Mouse (Mus musculus): ENCODE results near the gene Csrnp2. TPM values are rescaled to one million over a fixed set of nuclear protein-coding genes. Genes with fewer than 3 reads are reported as not detected.

Csrnp2 gene
- polyA plus RNA-seq, 1 experiment from 2014 or later, result 15.3 TPM

GRCm38 (mm10) chr15:100486450-100486849 is 8.8 kb downstream of the Csrnp2 start:
- H3K4me2 ChIP-seq (replicated peaks; ENCODE audit: low read depth, low read length), result no peak overlapping the region
- H3K9me3 ChIP-seq (ENCODE audit: low read length), result no peaks in the 10 kb centered on the region
- peaks cover 39% of the 10 kb centered on the region for H3K4me1 ChIP-seq (ENCODE audit: insufficient read depth, low read length)
- H3K36me3 ChIP-seq (ENCODE audit: insufficient read depth, low read length), result peaks cover 42% of the 10 kb centered on the region
- 18% methylated on average over 7 of the region's 7 CpGs for WGBS
- 0 out of 2 replicates have a peak overlapping the region, but pooled peaks have one; percentile 45 for H3K9ac ChIP-seq (replicated peaks; ENCODE audit: low read length)
- H3K4me3 ChIP-seq (ENCODE audit: low read length), result no peak overlapping the region
- ATAC-seq (ENCODE audit: low FRiP score, low TSS enrichment), result peak; percentile 49
- no peaks in the 10 kb centered on the region for H3K27me3 ChIP-seq (ENCODE audit: insufficient read depth, low read length)
- H3K27ac ChIP-seq (ENCODE audit: low read length), result no peak overlapping the region

DNA sequence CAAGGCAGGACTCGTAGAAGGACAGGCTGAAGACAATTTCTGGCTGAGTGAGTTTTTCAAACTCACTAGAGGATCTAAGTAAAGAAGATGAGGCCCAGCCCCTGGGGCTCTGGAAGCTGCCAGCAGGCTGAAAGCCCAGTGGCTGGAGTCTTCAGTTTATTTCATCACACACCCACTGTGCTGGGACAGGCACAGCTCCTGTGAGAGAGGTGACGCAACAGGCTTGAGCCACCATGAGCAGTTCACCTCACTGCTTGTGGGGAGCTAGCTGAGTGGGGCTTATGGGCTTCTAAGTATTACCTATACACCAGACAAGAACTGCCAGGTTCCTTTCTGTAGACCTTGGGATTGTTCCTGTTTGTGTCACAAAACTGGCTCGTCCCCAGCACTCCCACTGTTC is 9.7 kb downstream of the Csrnp2 start:
- Histone ChIP-seq H3K9ac (replicated peaks; ENCODE audit: low read length) (no peak overlapping the region), H3K9me3 (ENCODE audit: low read length) (no peaks in the 10 kb centered on the region), H3K36me3 (ENCODE audit: insufficient read depth, low read length) (peaks cover 50% of the 10 kb centered on the region), H3K27me3 (ENCODE audit: insufficient read depth, low read length) (no peaks in the 10 kb centered on the region), H3K4me3 (ENCODE audit: low read length) (no peak overlapping the region), H3K4me1 (ENCODE audit: insufficient read depth, low read length) (peaks cover 35% of the 10 kb centered on the region), H3K4me2 (replicated peaks; ENCODE audit: low read depth, low read length) (no peak overlapping the region), H3K27ac (ENCODE audit: low read length) (no peak overlapping the region)
- no peak for ATAC-seq (ENCODE audit: low FRiP score, low TSS enrichment)
- WGBS, result 82% methylated on average over 3 of the region's 3 CpGs

DNA sequence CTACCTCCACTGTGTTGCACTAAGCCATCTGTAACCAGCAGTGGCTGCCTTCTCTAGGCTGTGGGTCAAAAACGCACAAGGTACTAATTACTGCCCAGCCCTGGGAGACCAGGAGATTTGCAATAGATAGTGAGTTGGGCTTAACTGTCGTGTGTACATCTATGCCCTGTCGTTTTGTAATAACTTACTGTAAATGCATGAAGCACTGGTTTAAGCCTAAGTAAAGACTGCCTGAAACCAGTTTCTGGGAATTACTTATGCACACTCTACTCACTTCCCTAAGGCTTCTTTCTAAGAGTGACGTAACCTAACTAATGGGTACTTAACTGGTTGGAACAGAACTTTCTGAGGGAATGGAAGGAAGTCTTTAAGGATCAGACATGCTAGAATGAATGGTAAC is 16.4 kb downstream of the Csrnp2 start:
- H3K9me3 ChIP-seq (ENCODE audit: low read length), result no peaks in the 10 kb centered on the region
- no peak overlapping the region for H3K9ac ChIP-seq (replicated peaks; ENCODE audit: low read length)
- peak overlapping the region; percentile 40; the same call in 1 of the 2 replicates for H3K27ac ChIP-seq (ENCODE audit: low read length)
- no peak overlapping the region for H3K4me2 ChIP-seq (replicated peaks; ENCODE audit: low read depth, low read length)
- H3K4me3 ChIP-seq (ENCODE audit: low read length), result no peak overlapping the region
- 70% methylated on average over 4 of the region's 4 CpGs for WGBS
- no peaks in the 10 kb centered on the region for H3K27me3 ChIP-seq (ENCODE audit: insufficient read depth, low read length)
- H3K36me3 ChIP-seq (ENCODE audit: insufficient read depth, low read length), result peaks cover 76% of the 10 kb centered on the region
- no peaks in the 10 kb centered on the region for H3K4me1 ChIP-seq (ENCODE audit: insufficient read depth, low read length)
- ATAC-seq (ENCODE audit: low FRiP score, low TSS enrichment), result no peak

GRCm38 (mm10) chr15:100478351-100478750 is 16.9 kb downstream of the Csrnp2 start:
- 78% methylated on average over 10 of the region's 10 CpGs for WGBS
- no peak for ATAC-seq (ENCODE audit: low FRiP score, low TSS enrichment)

GRCm38 (mm10) chr15:100473926-100474503 is 21.3 kb downstream of the Csrnp2 start:
- H3K9ac ChIP-seq (replicated peaks; ENCODE audit: low read length), result no peak overlapping the region
- H3K4me2 ChIP-seq (replicated peaks; ENCODE audit: low read depth, low read length), result no peak overlapping the region
- H3K27ac ChIP-seq (ENCODE audit: low read length), result no peak overlapping the region
- H3K4me3 ChIP-seq (ENCODE audit: low read length), result no peak overlapping the region
- ATAC-seq (ENCODE audit: low FRiP score, low TSS enrichment), result no peak
- H3K36me3 ChIP-seq (ENCODE audit: insufficient read depth, low read length), result peaks cover 55% of the 10 kb centered on the region
- H3K4me1 ChIP-seq (ENCODE audit: insufficient read depth, low read length), result peaks cover 12% of the 10 kb centered on the region
- H3K27me3 ChIP-seq (ENCODE audit: insufficient read depth, low read length), result no peaks in the 10 kb centered on the region
- 84% methylated on average over 7 of the region's 7 CpGs for WGBS
- H3K9me3 ChIP-seq (ENCODE audit: low read length), result no peaks in the 10 kb centered on the region

More at GRCm38 (mm10) chr15:100478351-100478750, 16.9 kb downstream of the Csrnp2 start:
- Histone ChIP-seq H3K4me1 (ENCODE audit: insufficient read depth, low read length) (no peaks in the 10 kb centered on the region), H3K4me2 (replicated peaks; ENCODE audit: low read depth, low read length) (no peak overlapping the region), H3K27ac (ENCODE audit: low read length) (peak overlapping the region; percentile 40; the same call in 1 of the 2 replicates), H3K4me3 (ENCODE audit: low read length) (no peak overlapping the region), H3K9ac (replicated peaks; ENCODE audit: low read length) (no peak overlapping the region), H3K9me3 (ENCODE audit: low read length) (no peaks in the 10 kb centered on the region), H3K36me3 (ENCODE audit: insufficient read depth, low read length) (peaks cover 74% of the 10 kb centered on the region), H3K27me3 (ENCODE audit: insufficient read depth, low read length) (no peaks in the 10 kb centered on the region)

DNA sequence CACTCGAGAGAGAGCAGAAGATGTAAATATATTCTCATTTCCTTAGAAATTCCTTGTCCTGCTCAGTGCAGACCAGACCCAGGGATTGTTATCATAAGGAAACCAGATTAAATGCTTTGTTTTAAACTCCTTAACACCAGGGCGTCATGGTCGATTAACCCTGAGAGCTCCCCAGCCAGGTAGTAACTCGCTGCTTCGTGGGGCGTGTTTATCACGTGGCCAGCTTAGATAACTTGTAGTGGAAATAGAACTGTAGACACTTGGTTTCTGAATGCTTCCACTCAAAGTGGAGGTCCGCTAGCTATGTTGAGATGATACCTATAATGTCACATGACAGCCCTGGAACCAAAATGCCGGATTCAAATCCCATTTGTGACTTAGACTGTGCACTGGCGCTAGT is 25.3 kb downstream of the Csrnp2 start:
- Histone ChIP-seq H3K27ac (ENCODE audit: low read length) (no peak overlapping the region), H3K4me1 (ENCODE audit: insufficient read depth, low read length) (peaks cover 19% of the 10 kb centered on the region), H3K4me2 (replicated peaks; ENCODE audit: low read depth, low read length) (peak overlapping the region; percentile 98), H3K4me3 (ENCODE audit: low read length) (peak overlapping the region; percentile 82), H3K36me3 (ENCODE audit: insufficient read depth, low read length) (peaks cover 21% of the 10 kb centered on the region), H3K27me3 (ENCODE audit: insufficient read depth, low read length) (no peaks in the 10 kb centered on the region), H3K9ac (replicated peaks; ENCODE audit: low read length) (peak overlapping the region; percentile 90; the same call in 1 of the 2 replicates), H3K9me3 (ENCODE audit: low read length) (no peaks in the 10 kb centered on the region)
- no peak for ATAC-seq (ENCODE audit: low FRiP score, low TSS enrichment)
- WGBS, result 33% methylated on average over 10 of the region's 10 CpGs

DNA sequence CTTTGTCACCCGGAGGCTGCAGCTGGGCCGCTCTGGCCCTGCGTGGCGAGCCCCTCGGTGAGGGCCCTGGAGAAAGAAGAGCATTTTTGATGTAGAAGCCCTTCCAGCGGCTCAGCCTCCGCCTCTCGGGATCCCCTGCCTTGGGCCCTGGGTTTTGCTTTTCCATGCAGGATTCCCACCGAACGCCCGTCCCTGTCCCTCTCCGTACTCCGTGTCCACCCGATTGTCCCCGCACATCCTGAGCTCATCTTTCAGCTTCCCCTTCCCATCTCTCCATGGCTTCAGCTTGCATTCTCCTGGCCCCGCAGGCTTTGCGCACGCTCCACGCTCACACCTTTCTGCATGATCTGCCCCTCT is 26.1 kb downstream of the Csrnp2 start:
- ATAC-seq (ENCODE audit: low FRiP score, low TSS enrichment), result 0 out of 2 replicates have a peak, but pooled peaks have one; percentile 25
- WGBS, result under 1% methylated on average over 19 of the region's 19 CpGs

DNA sequence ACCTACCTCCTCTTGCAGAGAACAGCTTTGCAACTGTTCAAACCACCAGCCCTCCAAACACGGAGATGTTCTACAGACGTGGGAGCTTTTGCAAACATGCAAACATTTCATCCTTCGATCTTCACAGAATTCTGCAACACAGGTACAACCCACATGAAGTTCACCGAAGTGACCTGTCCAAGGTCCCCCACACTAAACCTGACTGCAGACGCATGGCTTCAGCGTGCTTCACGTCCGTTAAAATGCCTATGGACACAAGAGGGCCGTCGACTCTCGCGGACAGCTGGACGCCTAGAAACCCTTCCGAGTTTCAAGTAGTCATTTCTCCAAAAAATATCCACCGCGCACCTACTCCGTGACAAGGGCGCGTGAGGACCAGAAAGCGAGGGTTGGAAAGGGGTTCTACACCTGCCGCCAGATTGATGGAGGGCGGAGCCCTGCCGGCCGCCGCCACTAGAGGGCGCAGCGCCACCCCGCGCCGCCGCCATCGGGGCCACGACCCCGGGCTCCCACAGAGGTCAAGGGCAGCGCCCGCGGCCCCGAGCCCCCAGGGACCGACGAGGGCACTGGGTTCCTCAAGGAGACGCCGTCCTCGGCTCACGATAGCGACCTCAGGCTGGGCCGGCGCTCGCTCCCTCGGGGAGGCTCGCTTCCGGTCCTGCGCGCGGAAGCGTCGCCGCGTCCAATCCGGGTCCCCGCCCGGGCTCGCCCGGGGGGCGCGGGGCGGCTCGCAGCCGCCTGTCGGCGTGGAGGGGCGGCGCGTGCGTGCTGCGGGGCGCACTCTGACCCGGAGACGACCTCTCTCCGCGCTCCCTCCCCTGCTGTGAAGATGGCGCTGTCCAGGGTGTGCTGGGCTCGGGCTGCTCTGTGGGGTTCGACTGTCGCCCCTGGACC is 26.7 kb downstream of the Csrnp2 start, which contains the start of gene Letmd1:
Letmd1 (plus strand) TSS at position 729 of the 894 bp plus-strand sequence.
- Histone ChIP-seq H3K27me3 (ENCODE audit: insufficient read depth, low read length) (no peaks in the 10 kb centered on the region), H3K4me1 (ENCODE audit: insufficient read depth, low read length) (peaks cover 19% of the 10 kb centered on the region), H3K36me3 (ENCODE audit: insufficient read depth, low read length) (peaks cover 11% of the 10 kb centered on the region; the same call in 1 of the 2 replicates), H3K9ac (replicated peaks; ENCODE audit: low read length) (peak within 1 kb of the TSS; percentile 90), H3K9me3 (ENCODE audit: low read length) (no peaks in the 10 kb centered on the region), H3K27ac (ENCODE audit: low read length) (peak within 1 kb of the TSS; percentile 83), H3K4me2 (replicated peaks; ENCODE audit: low read depth, low read length) (peak within 1 kb of the TSS; percentile 98), H3K4me3 (ENCODE audit: low read length) (peak within 1 kb of the TSS; percentile 82)
- peak; percentile 96 for ATAC-seq (ENCODE audit: low FRiP score, low TSS enrichment)
- 2% methylated on average over 78 of the region's 84 CpGs for WGBS

More for the DNA sequence above, 26.1 kb downstream of the Csrnp2 start:
- peak overlapping the region; percentile 98 for H3K4me2 ChIP-seq (replicated peaks; ENCODE audit: low read depth, low read length)
- H3K4me3 ChIP-seq (ENCODE audit: low read length), result peak overlapping the region; percentile 82
- H3K27ac ChIP-seq (ENCODE audit: low read length), result peak overlapping the region; percentile 83
- no peaks in the 10 kb centered on the region for H3K27me3 ChIP-seq (ENCODE audit: insufficient read depth, low read length)
- H3K9ac ChIP-seq (replicated peaks; ENCODE audit: low read length), result peak overlapping the region; percentile 90
- peaks cover 14% of the 10 kb centered on the region for H3K36me3 ChIP-seq (ENCODE audit: insufficient read depth, low read length)
- peaks cover 19% of the 10 kb centered on the region for H3K4me1 ChIP-seq (ENCODE audit: insufficient read depth, low read length)
- no peaks in the 10 kb centered on the region for H3K9me3 ChIP-seq (ENCODE audit: low read length)

DNA sequence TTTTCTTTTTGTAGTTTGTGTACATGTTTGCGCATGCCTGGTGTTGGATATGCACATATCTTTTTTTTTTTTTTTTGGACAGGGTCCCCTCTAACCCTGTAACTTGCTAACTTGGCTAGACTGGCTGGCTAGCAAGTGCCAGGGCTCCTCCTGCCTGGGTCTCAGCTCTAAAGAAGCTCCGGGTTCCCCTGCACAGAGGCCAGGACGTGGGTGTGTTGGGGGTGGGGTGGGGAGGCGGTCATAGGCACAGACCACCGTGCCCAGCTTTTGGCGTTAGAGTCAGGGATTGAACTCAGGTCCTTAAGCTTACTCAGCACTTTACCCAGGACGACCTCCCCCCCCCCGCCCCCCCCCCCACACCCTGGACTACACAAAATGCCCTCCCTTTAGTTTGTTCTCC is 27.6 kb downstream of the Csrnp2 start:
- WGBS, result 39% methylated on average over 7 of the region's 8 CpGs
- ATAC-seq (ENCODE audit: low FRiP score, low TSS enrichment), result no peak
- H3K4me1 ChIP-seq (ENCODE audit: insufficient read depth, low read length), result peaks cover 19% of the 10 kb centered on the region
- no peaks in the 10 kb centered on the region for H3K27me3 ChIP-seq (ENCODE audit: insufficient read depth, low read length)
- no peak overlapping the region for H3K27ac ChIP-seq (ENCODE audit: low read length)
- peak overlapping the region; percentile 82; the same call in 1 of the 2 replicates for H3K4me3 ChIP-seq (ENCODE audit: low read length)
- H3K4me2 ChIP-seq (replicated peaks; ENCODE audit: low read depth, low read length), result peak overlapping the region; percentile 98
- peaks cover 7% of the 10 kb centered on the region; the same call in 1 of the 2 replicates for H3K36me3 ChIP-seq (ENCODE audit: insufficient read depth, low read length)
- no peaks in the 10 kb centered on the region for H3K9me3 ChIP-seq (ENCODE audit: low read length)
- no peak overlapping the region for H3K9ac ChIP-seq (replicated peaks; ENCODE audit: low read length)
